Mouse (Mus musculus) brain, embryonic 14.5 days (tissue): ENCODE results near the gene Gdf1. TPM values are rescaled to one million over a fixed set of nuclear protein-coding genes. Genes with fewer than 3 reads are reported as not detected.
A peak's percentile ranks its signal among the peaks of the same experiment; 100 is the strongest.

Source experiments
- DNase-seq: peaks from one replicate; pipeline ENCODE4 v3.0.0-alpha.2; 2011; ENCODE audit warnings: low read depth
- CTCF ChIP-seq: fragments of 200-500 bp; IDR thresholded peaks from 2 replicates; pipeline ENCODE4 v1.5.1; 2012; ENCODE audit warnings: inconsistent platforms, mild to moderate bottlenecking, moderate library complexity, borderline replicate concordance; ENCODE audit not compliant: insufficient read depth, insufficient read length; ENCODE audit errors: extremely low read depth
- POLR2A ChIP-seq: fragments of 200-500 bp; IDR thresholded peaks from 2 replicates; pipeline ENCODE4 v1.6.1; 2012; ENCODE audit warnings: mild to moderate bottlenecking, inconsistent platforms, borderline replicate concordance; ENCODE audit not compliant: poor library complexity, insufficient read depth, insufficient read length, severe bottlenecking; ENCODE audit errors: extremely low read depth
- polyA plus RNA-seq: library from polyadenylated mRNA; depleted of rRNA; stranded (reverse); fragments of >200 nt; gene quantifications from 2 replicates; pipeline ENCODE4 v1.2.3, GENCODE M21; 2012

The Gdf1 gene
- polyA plus RNA-seq, 1 experiment = 10.2 TPM

GRCm38 (mm10) chr8:70332070-70332877, 2.7 kb downstream of the Gdf1 start:
- TF ChIP-seq POLR2A = no peak
- peak; percentile 84 for TF ChIP-seq CTCF

DNA sequence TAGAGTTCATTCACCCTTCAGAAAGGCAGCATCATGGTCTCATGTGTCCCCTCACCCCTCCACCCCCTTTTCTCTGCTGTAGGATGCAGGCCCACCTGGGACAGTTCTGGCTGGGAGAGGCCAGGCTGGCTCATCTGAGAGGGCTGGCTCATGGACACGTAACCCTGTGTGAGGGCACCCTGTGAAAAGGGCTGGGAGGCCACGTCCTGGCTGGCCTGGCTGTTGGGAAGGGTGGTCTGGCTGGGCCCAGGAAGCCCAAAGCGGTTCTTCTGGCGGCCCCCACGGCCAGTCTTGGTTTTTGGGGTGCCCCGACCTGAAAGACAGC, 3.2 kb downstream of the Gdf1 start:
- TF ChIP-seq CTCF (no peak), POLR2A (no peak)
- DNase-seq = no peak

More at GRCm38 (mm10) chr8:70332070-70332877, 2.7 kb downstream of the Gdf1 start:
- DNase-seq = peak; percentile 88

GRCm38 (mm10) chr8:70338931-70339330, 9.3 kb downstream of the Gdf1 start:
- TF ChIP-seq CTCF = no peak
- no peak for TF ChIP-seq POLR2A
- DNase-seq = no peak

DNA sequence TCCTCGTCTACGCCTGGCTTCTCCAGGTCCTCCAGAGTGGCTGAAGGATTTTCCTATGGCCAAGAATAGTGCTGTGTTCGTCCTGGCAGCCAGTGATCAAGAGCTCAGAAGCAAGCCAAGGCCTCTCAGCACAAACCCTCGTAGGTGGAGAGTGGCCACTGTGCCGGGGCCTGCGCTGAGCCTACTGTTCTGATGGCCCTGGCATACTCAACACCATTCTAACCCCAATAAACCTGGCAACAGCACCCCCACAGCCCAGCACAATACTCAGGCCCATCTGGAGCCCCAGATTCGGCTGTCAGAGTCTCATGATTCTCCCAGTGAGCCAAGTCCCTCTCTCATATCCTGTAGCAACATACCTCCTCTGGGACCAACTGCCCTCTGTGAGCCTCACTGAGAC, 11.0 kb downstream of the Gdf1 start:
- no peak for TF ChIP-seq CTCF
- TF ChIP-seq POLR2A = no peak
- DNase-seq = no peak

- no peak for DNase-seq
- no peak for TF ChIP-seq POLR2A
- no peak for TF ChIP-seq CTCF
Observed at GRCm38 (mm10) chr8:70342007-70342406, 12.4 kb downstream of the Gdf1 start.

- DNase-seq = peak; percentile 39
- no peak for TF ChIP-seq POLR2A
- no peak for TF ChIP-seq CTCF
Observed at GRCm38 (mm10) chr8:70343076-70343475, 13.5 kb downstream of the Gdf1 start.

DNA sequence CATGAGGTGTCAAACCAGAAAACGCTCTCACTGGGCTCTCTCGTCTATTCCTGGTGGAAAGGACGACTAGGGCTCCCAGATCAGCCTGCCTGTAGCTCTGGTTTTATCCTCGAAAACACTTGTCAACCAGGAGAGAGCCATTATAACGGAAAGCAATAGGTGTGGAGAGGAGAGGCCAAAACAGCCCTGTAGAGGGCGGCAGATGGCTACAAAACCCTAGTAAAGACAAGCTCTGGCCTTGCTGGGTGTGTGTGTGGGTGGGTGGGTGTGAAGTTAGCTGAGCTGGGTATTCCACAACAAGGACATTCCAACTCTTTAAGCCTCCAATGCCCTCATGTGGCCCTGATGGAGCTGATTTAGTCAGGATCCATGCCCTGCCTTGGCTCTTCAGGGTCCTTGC, 14.1 kb downstream of the Gdf1 start:
- DNase-seq = peak; percentile 63
- TF ChIP-seq POLR2A (no peak), CTCF (peak; percentile 66)

DNA sequence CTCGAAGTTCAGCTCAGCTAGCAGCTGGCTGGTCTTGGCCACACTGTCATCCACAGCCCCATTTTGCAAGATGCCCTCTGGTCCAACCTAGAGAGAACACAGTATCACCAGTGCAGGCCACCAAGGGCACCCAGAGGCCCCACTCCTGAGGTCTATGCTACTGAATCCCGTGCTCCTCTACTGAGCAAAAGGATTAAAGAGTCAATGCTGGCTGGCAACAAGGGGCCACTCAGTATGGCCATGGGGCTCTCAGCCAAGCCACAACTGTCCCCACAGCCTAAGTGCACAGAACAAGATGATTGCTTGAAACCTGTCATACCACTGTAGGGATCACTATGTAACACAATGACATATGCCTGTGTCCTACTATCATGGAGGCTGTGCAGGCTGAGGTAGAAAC, 14.7 kb downstream of the Gdf1 start:
- no peak for DNase-seq
- TF ChIP-seq POLR2A (no peak), CTCF (no peak)

DNA sequence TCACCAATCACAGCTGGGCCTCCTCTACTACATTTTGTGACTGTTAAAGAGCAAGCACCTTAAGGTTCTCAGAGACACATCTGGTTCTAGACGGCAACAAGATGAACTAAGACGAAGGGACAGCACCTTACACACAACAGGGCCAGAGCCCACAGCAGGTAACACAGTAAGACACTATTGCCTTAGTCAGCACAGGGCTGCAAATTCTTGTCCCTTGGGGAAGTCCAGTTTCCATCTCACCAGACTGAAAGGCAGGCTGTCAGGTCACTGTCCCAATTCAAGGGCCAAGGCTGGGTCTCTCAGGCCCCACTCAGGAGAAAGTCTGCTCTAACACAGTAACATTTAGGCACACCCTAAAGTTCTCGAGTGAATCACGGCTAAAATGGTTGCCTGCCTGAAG, 17.8 kb downstream of the Gdf1 start:
- TF ChIP-seq POLR2A = no peak
- no peak for DNase-seq

- no peak for DNase-seq
- TF ChIP-seq POLR2A (no peak), CTCF (no peak)
Observed at GRCm38 (mm10) chr8:70347860-70348420, 18.3 kb downstream of the Gdf1 start.

GRCm38 (mm10) chr8:70351035-70351999, 21.7 kb downstream of the Gdf1 start:
- TF ChIP-seq CTCF (no peak), POLR2A (no peak)
- DNase-seq = peak; percentile 28
